Mouse (Mus musculus) liver, embryonic 15.5 days (tissue): ENCODE data around the gene Gm20388. TPM values are rescaled to one million over a fixed set of nuclear protein-coding genes. Genes with fewer than 3 reads are reported as not detected.

Source experiments
- ATAC-seq: fragments of 200-750 bp; cut with Nextera tagmentation; 2 replicates; pipeline ENCODE4 v1.8.0; 2017; ENCODE audit warnings: moderate number of reproducible peaks, mild to moderate bottlenecking, moderate library complexity; ENCODE audit not compliant: insufficient read depth
- H3K27ac ChIP-seq: fragments of 300-500 bp; sonication (generic); replicated peaks from 2 replicates; pipeline ENCODE4 v1.5.1; 2015; ENCODE audit warnings: mild to moderate bottlenecking, inconsistent platforms
- H3K27me3 ChIP-seq: fragments of 300-500 bp; sonication (generic); 2 replicates; pipeline ENCODE4 v1.6.1; 2015; ENCODE audit warnings: mild to moderate bottlenecking, inconsistent platforms
- H3K36me3 ChIP-seq: fragments of 300-500 bp; sonication (generic); replicated peaks from 2 replicates; pipeline ENCODE4 v1.6.1; 2015; ENCODE audit warnings: moderate library complexity, mild to moderate bottlenecking, inconsistent platforms
- H3K4me1 ChIP-seq: fragments of 300-500 bp; sonication (generic); replicated peaks from 2 replicates; pipeline ENCODE4 v1.6.1; 2015; ENCODE audit warnings: inconsistent platforms
- H3K4me2 ChIP-seq: fragments of 300-500 bp; sonication (generic); 2 replicates; pipeline ENCODE4 v1.6.1; 2015; ENCODE audit warnings: moderate library complexity, mild to moderate bottlenecking, inconsistent platforms
- H3K4me3 ChIP-seq: fragments of 300-500 bp; sonication (generic); replicated peaks from 2 replicates; pipeline ENCODE4 v1.5.1; 2015; ENCODE audit warnings: mild to moderate bottlenecking, inconsistent platforms
- H3K9ac ChIP-seq: fragments of 300-500 bp; sonication (generic); 2 replicates; pipeline ENCODE4 v1.6.1; 2015; ENCODE audit warnings: moderate library complexity, mild to moderate bottlenecking, inconsistent platforms
- H3K9me3 ChIP-seq: fragments of 300-500 bp; sonication (generic); replicated peaks from 2 replicates; pipeline ENCODE4 v1.6.1; 2016; ENCODE audit warnings: inconsistent platforms
- WGBS: fragments of 180-500 bp; shearing (Covaris S2); methylation state at CpG from one replicate; pipeline ENCODE4 v1.1.7; 2015; ENCODE audit warnings: mixed read lengths; ENCODE audit not compliant: insufficient replicate concordance; 5-methylcytosine and 5-hydroxymethylcytosine counted together
- polyA plus RNA-seq: library from polyadenylated mRNA; unstranded; fragments of >200 nt; fragmentation: Nextera tagmentation; extraction: Ambion mirVana; gene quantifications from 2 replicates; pipeline ENCODE4 v1.2.1, GENCODE M21; 2015

Gm20388 gene
- polyA plus RNA-seq, 1 experiment from 2014 or later: not detected

GRCm38 (mm10) chr8:122079093-122079492 lies 2168.5 kb downstream of the Gm20388 start:
- H3K4me2 ChIP-seq: no peak overlapping the region
- 44% methylated on average over 6 of the region's 6 CpGs for WGBS
- H3K4me3 ChIP-seq: no peak overlapping the region
- H3K9ac ChIP-seq: no peak overlapping the region
- H3K36me3 ChIP-seq: no peaks in the 10 kb centered on the region
- H3K4me1 ChIP-seq: no peaks in the 10 kb centered on the region
- H3K9me3 ChIP-seq: no peaks in the 10 kb centered on the region
- ATAC-seq: no peak
- H3K27me3 ChIP-seq: peaks cover 24% of the 10 kb centered on the region
- no peak overlapping the region for H3K27ac ChIP-seq

GRCm38 (mm10) chr8:122080347-122080746 lies 2169.7 kb downstream of the Gm20388 start:
- Histone ChIP-seq H3K27ac (no peak overlapping the region), H3K36me3 (no peaks in the 10 kb centered on the region), H3K27me3 (peaks cover 20% of the 10 kb centered on the region), H3K9ac (no peak overlapping the region), H3K4me1 (no peaks in the 10 kb centered on the region), H3K4me2 (no peak overlapping the region), H3K4me3 (no peak overlapping the region), H3K9me3 (no peaks in the 10 kb centered on the region)
- no peak for ATAC-seq
- 32% methylated on average over 5 of the region's 5 CpGs for WGBS

- Histone ChIP-seq H3K9ac (no peak overlapping the region), H3K27ac (no peak overlapping the region), H3K4me2 (no peak overlapping the region), H3K27me3 (0 out of 2 replicates have a peak, but pooled peaks cover 3% of the 10 kb centered on the region), H3K36me3 (no peaks in the 10 kb centered on the region), H3K4me1 (no peaks in the 10 kb centered on the region), H3K4me3 (no peak overlapping the region), H3K9me3 (no peaks in the 10 kb centered on the region)
- no peak for ATAC-seq
- 71% methylated on average over 6 of the region's 6 CpGs for WGBS
Observed at GRCm38 (mm10) chr8:122083401-122083800, 2172.8 kb downstream of the Gm20388 start.

GRCm38 (mm10) chr8:122084145-122084544 lies 2173.5 kb downstream of the Gm20388 start:
- Histone ChIP-seq H3K9me3 (no peaks in the 10 kb centered on the region), H3K36me3 (no peaks in the 10 kb centered on the region), H3K9ac (no peak overlapping the region), H3K27me3 (0 out of 2 replicates have a peak, but pooled peaks cover 3% of the 10 kb centered on the region), H3K4me1 (no peaks in the 10 kb centered on the region), H3K4me3 (no peak overlapping the region), H3K4me2 (no peak overlapping the region), H3K27ac (no peak overlapping the region)
- ATAC-seq: no peak
- 51% methylated on average over 3 of the region's 3 CpGs for WGBS

- H3K27ac ChIP-seq: no peak overlapping the region
- WGBS: 56% methylated on average over 15 of the region's 15 CpGs
- ATAC-seq: no peak
Observed at GRCm38 (mm10) chr8:122084726-122085410, 2174.2 kb downstream of the Gm20388 start.

GRCm38 (mm10) chr8:122086064-122086463 lies 2175.4 kb downstream of the Gm20388 start:
- Histone ChIP-seq H3K27me3 (no peaks in the 10 kb centered on the region), H3K36me3 (no peaks in the 10 kb centered on the region), H3K9me3 (no peaks in the 10 kb centered on the region), H3K4me2 (no peak overlapping the region), H3K9ac (no peak overlapping the region), H3K4me3 (no peak overlapping the region), H3K4me1 (no peaks in the 10 kb centered on the region), H3K27ac (no peak overlapping the region)
- 68% methylated on average over 12 of the region's 12 CpGs for WGBS
- ATAC-seq: no peak

More at GRCm38 (mm10) chr8:122084726-122085410, 2174.2 kb downstream of the Gm20388 start:
- no peaks in the 10 kb centered on the region for H3K36me3 ChIP-seq
- H3K9me3 ChIP-seq: no peaks in the 10 kb centered on the region
- no peak overlapping the region for H3K9ac ChIP-seq
- 0 out of 2 replicates have a peak, but pooled peaks cover 3% of the 10 kb centered on the region for H3K27me3 ChIP-seq
- H3K4me2 ChIP-seq: no peak overlapping the region
- H3K4me3 ChIP-seq: no peak overlapping the region
- no peaks in the 10 kb centered on the region for H3K4me1 ChIP-seq

GRCm38 (mm10) chr8:122088631-122089030 lies 2178.0 kb downstream of the Gm20388 start:
- ATAC-seq: no peak
- 75% methylated on average over 16 of the region's 16 CpGs for WGBS

GRCm38 (mm10) chr8:122089186-122089700 lies 2178.6 kb downstream of the Gm20388 start:
- no peaks in the 10 kb centered on the region for H3K9me3 ChIP-seq
- no peaks in the 10 kb centered on the region for H3K27me3 ChIP-seq
- ATAC-seq: no peak
- no peak overlapping the region for H3K4me3 ChIP-seq
- H3K4me2 ChIP-seq: no peak overlapping the region
- H3K36me3 ChIP-seq: no peaks in the 10 kb centered on the region
- H3K9ac ChIP-seq: no peak overlapping the region
- no peaks in the 10 kb centered on the region for H3K4me1 ChIP-seq
- WGBS: 68% methylated on average over 7 of the region's 7 CpGs
- no peak overlapping the region for H3K27ac ChIP-seq

More at GRCm38 (mm10) chr8:122088631-122089030, 2178.0 kb downstream of the Gm20388 start:
- Histone ChIP-seq H3K27me3 (no peaks in the 10 kb centered on the region), H3K4me2 (no peak overlapping the region), H3K9me3 (no peaks in the 10 kb centered on the region), H3K27ac (no peak overlapping the region), H3K9ac (no peak overlapping the region), H3K4me3 (no peak overlapping the region), H3K4me1 (no peaks in the 10 kb centered on the region), H3K36me3 (no peaks in the 10 kb centered on the region)

- WGBS: 61% methylated on average over 5 of the region's 5 CpGs
- Histone ChIP-seq H3K27ac (no peak overlapping the region), H3K4me3 (no peak overlapping the region), H3K4me1 (no peaks in the 10 kb centered on the region), H3K9me3 (no peaks in the 10 kb centered on the region), H3K27me3 (no peaks in the 10 kb centered on the region), H3K9ac (no peak overlapping the region), H3K36me3 (no peaks in the 10 kb centered on the region), H3K4me2 (no peak overlapping the region)
- no peak for ATAC-seq
Observed at GRCm38 (mm10) chr8:122092476-122092875, 2181.8 kb downstream of the Gm20388 start.

GRCm38 (mm10) chr8:122098766-122099165 lies 2188.1 kb downstream of the Gm20388 start:
- Histone ChIP-seq H3K9ac (no peak overlapping the region), H3K27me3 (no peaks in the 10 kb centered on the region), H3K4me1 (no peaks in the 10 kb centered on the region), H3K4me3 (no peak overlapping the region), H3K4me2 (no peak overlapping the region), H3K9me3 (no peaks in the 10 kb centered on the region), H3K27ac (no peak overlapping the region), H3K36me3 (no peaks in the 10 kb centered on the region)
- WGBS: 65% methylated on average over 3 of the region's 3 CpGs
- no peak for ATAC-seq

- no peaks in the 10 kb centered on the region for H3K4me1 ChIP-seq
- H3K36me3 ChIP-seq: no peaks in the 10 kb centered on the region
- 57% methylated on average over 7 of the region's 7 CpGs for WGBS
- no peaks in the 10 kb centered on the region for H3K27me3 ChIP-seq
- ATAC-seq: no peak
- no peak overlapping the region for H3K4me3 ChIP-seq
- H3K4me2 ChIP-seq: no peak overlapping the region
- H3K9ac ChIP-seq: no peak overlapping the region
- H3K27ac ChIP-seq: no peak overlapping the region
- H3K9me3 ChIP-seq: no peaks in the 10 kb centered on the region
Observed at GRCm38 (mm10) chr8:122099711-122100220, 2189.1 kb downstream of the Gm20388 start.
